ENCODE assay signal across 26 mouse cellular contexts in genomic region chr2:35783368-35783767, GRCm38 (mm10).
DNase-seq lines count a peak whose midpoint lies in the region; ATAC-seq lines count a peak whose summit lies in the region.
"Had no signal": no experiment of that assay in that cellular context is flagged by ENCODE, and none has a peak within 500 bp of the region (broad histone marks: within the 10 kb centered on the region; RNA-seq: fewer than 3 reads in every experiment).

No protein-coding gene starts in this region.

- no peak overlapping the region for H3K4me3 ChIP-seq in forebrain, embryonic 10.5 days
- H3K4me3 ChIP-seq in forebrain, embryonic 16.5 days (replicated peaks; ENCODE audit: low read length), result no peak overlapping the region
- H3K4me3 ChIP-seq in midbrain, embryonic 10.5 days, result no peak overlapping the region
- H3K4me3 ChIP-seq in midbrain, embryonic 11.5 days (ENCODE audit: low read depth, low read length), result no peak overlapping the region
- H3K4me3 ChIP-seq in intestine, embryonic 15.5 days (replicated peaks), result no peak overlapping the region
- H3K4me3 ChIP-seq in stomach, embryonic 15.5 days (replicated peaks), result no peak overlapping the region
- H3K4me3 ChIP-seq: embryonic facial prominence, embryonic 15.5 days; heart, embryonic 12.5 days; hindbrain, embryonic 12.5 days; layer of hippocampus, adult 2 months; limb, embryonic 12.5 days; liver, embryonic 13.5 days; lung, embryonic 15.5 days; myocyte; neural tube, embryonic 13.5 days had no signal

- ATAC-seq in forebrain, embryonic 16.5 days, result no peak
- no peak for ATAC-seq in midbrain, embryonic 11.5 days (ENCODE audit: low FRiP score)
- ATAC-seq in intestine, embryonic 15.5 days, result peak; percentile 68
- peak; percentile 18; the same call in 1 of the 2 replicates for ATAC-seq in stomach, embryonic 15.5 days (ENCODE audit: insufficient read depth, low FRiP score, low read depth)

- no peaks in the 10 kb centered on the region for H3K27me3 ChIP-seq in forebrain, embryonic 10.5 days (ENCODE audit: poor library complexity, severe bottlenecking)
- H3K27me3 ChIP-seq in forebrain, embryonic 16.5 days (replicated peaks; ENCODE audit: control insufficient read depth, insufficient read depth, low read length), result no peaks in the 10 kb centered on the region
- H3K27me3 ChIP-seq in midbrain, embryonic 10.5 days (ENCODE audit: low read depth, poor library complexity, severe bottlenecking), result no peaks in the 10 kb centered on the region
- H3K27me3 ChIP-seq in midbrain, embryonic 11.5 days (ENCODE audit: control insufficient read depth, insufficient read depth, low read length), result no peaks in the 10 kb centered on the region
- no peaks in the 10 kb centered on the region for H3K27me3 ChIP-seq in intestine, embryonic 15.5 days (replicated peaks)
- no peaks in the 10 kb centered on the region for H3K27me3 ChIP-seq in stomach, embryonic 15.5 days (replicated peaks)
- H3K27me3 ChIP-seq: embryonic facial prominence, embryonic 15.5 days; heart, embryonic 12.5 days; hindbrain, embryonic 12.5 days; liver, embryonic 13.5 days; lung, embryonic 15.5 days; neural tube, embryonic 13.5 days had no signal

- H3K9me3 ChIP-seq in forebrain, embryonic 10.5 days, result no peaks in the 10 kb centered on the region
- no peaks in the 10 kb centered on the region for H3K9me3 ChIP-seq in forebrain, embryonic 16.5 days (ENCODE audit: control insufficient read depth, low read length)
- H3K9me3 ChIP-seq in midbrain, embryonic 10.5 days (replicated peaks), result no peaks in the 10 kb centered on the region
- H3K9me3 ChIP-seq in midbrain, embryonic 11.5 days (ENCODE audit: control insufficient read depth, low read length), result no peaks in the 10 kb centered on the region
- H3K9me3 ChIP-seq in intestine, embryonic 15.5 days, result no peaks in the 10 kb centered on the region
- no peaks in the 10 kb centered on the region for H3K9me3 ChIP-seq in stomach, embryonic 15.5 days
- H3K9me3 ChIP-seq: embryonic facial prominence, embryonic 15.5 days; heart, embryonic 12.5 days; hindbrain, embryonic 12.5 days; limb, embryonic 12.5 days; liver, embryonic 13.5 days; lung, embryonic 15.5 days; neural tube, embryonic 13.5 days had no signal

- H3K4me1 ChIP-seq in forebrain, embryonic 10.5 days, result peaks cover 29% of the 10 kb centered on the region
- H3K4me1 ChIP-seq in forebrain, embryonic 16.5 days (replicated peaks; ENCODE audit: control insufficient read depth, insufficient read depth, low read length), result peaks cover 7% of the 10 kb centered on the region
- H3K4me1 ChIP-seq in midbrain, embryonic 10.5 days, result peaks cover 28% of the 10 kb centered on the region
- no peaks in the 10 kb centered on the region for H3K4me1 ChIP-seq in midbrain, embryonic 11.5 days (ENCODE audit: control insufficient read depth, insufficient read depth, low read length)
- 0 out of 2 replicates have a peak, but pooled peaks cover 4% of the 10 kb centered on the region for H3K4me1 ChIP-seq in intestine, embryonic 15.5 days (replicated peaks)
- 0 out of 2 replicates have a peak, but pooled peaks cover 6% of the 10 kb centered on the region for H3K4me1 ChIP-seq in stomach, embryonic 15.5 days
- H3K4me1 ChIP-seq: embryonic facial prominence, embryonic 15.5 days; limb, embryonic 12.5 days; liver, embryonic 13.5 days had no signal

- no peak overlapping the region for H3K4me2 ChIP-seq in forebrain, embryonic 16.5 days (ENCODE audit: low read length)
- H3K4me2 ChIP-seq in midbrain, embryonic 11.5 days, result no peak overlapping the region
- no peak overlapping the region for H3K4me2 ChIP-seq in intestine, embryonic 15.5 days (replicated peaks)
- no peak overlapping the region for H3K4me2 ChIP-seq in stomach, embryonic 15.5 days
- H3K4me2 ChIP-seq: embryonic facial prominence, embryonic 15.5 days; heart, embryonic 12.5 days; hindbrain, embryonic 12.5 days; limb, embryonic 12.5 days; liver, embryonic 13.5 days; lung, embryonic 15.5 days; neural tube, embryonic 13.5 days had no signal

- no peak for DNase-seq in forebrain, embryonic 10.5 days (ENCODE audit: extremely low spot score, low spot score)
- DNase-seq in midbrain, embryonic 10.5 days (ENCODE audit: low spot score), result no peak
- no peak for DNase-seq in midbrain, embryonic 11.5 days (ENCODE audit: low spot score, missing footprints)
- DNase-seq in frontal cortex, adult 2 months (ENCODE audit: extremely low spot score in 1 of 2, low spot score in 1 of 2), result no peak
- no peak for DNase-seq in spleen, postnatal 14 days (ENCODE audit: low spot score in 2 of 2)
- DNase-seq: adrenal gland, postnatal 14 days; cerebellum, adult 9-10 months; gastrocnemius, postnatal 25 days; heart, adult 18-20 months; heart, postnatal 10 days; kidney, postnatal 25 days; liver, embryonic 13.5 days; lung, postnatal 4 days; right cerebral cortex, adult 18-20 months; thymus, postnatal 14 days had no signal

- H3K9ac ChIP-seq in forebrain, embryonic 16.5 days (replicated peaks; ENCODE audit: low read depth, low read length), result no peak overlapping the region
- H3K9ac ChIP-seq in midbrain, embryonic 11.5 days (ENCODE audit: low read length), result no peak overlapping the region
- H3K9ac ChIP-seq in intestine, embryonic 15.5 days, result no peak overlapping the region
- H3K9ac ChIP-seq in stomach, embryonic 15.5 days, result no peak overlapping the region
- H3K9ac ChIP-seq: embryonic facial prominence, embryonic 15.5 days; heart, embryonic 12.5 days; hindbrain, embryonic 12.5 days; limb, embryonic 12.5 days; liver, embryonic 13.5 days; lung, embryonic 15.5 days; neural tube, embryonic 13.5 days had no signal

- WGBS in forebrain, embryonic 10.5 days, result 72% methylated on average over 10 of the region's 10 CpGs
- WGBS in forebrain, embryonic 16.5 days, result 41% methylated on average over 10 of the region's 10 CpGs
- 77% methylated on average over 10 of the region's 10 CpGs for WGBS in midbrain, embryonic 10.5 days
- WGBS in midbrain, embryonic 11.5 days, result 75% methylated on average over 10 of the region's 10 CpGs
- 52% methylated on average over 10 of the region's 10 CpGs for WGBS in intestine, embryonic 15.5 days
- 60% methylated on average over 10 of the region's 10 CpGs for WGBS in stomach, embryonic 15.5 days

- H3K36me3 ChIP-seq in forebrain, embryonic 10.5 days (replicated peaks), result no peaks in the 10 kb centered on the region
- no peaks in the 10 kb centered on the region for H3K36me3 ChIP-seq in forebrain, embryonic 16.5 days (ENCODE audit: control insufficient read depth, insufficient read depth)
- no peaks in the 10 kb centered on the region for H3K36me3 ChIP-seq in midbrain, embryonic 10.5 days
- no peaks in the 10 kb centered on the region for H3K36me3 ChIP-seq in midbrain, embryonic 11.5 days (ENCODE audit: control insufficient read depth, insufficient read depth, low read length)
- no peaks in the 10 kb centered on the region for H3K36me3 ChIP-seq in intestine, embryonic 15.5 days
- H3K36me3 ChIP-seq in stomach, embryonic 15.5 days, result no peaks in the 10 kb centered on the region
- H3K36me3 ChIP-seq: embryonic facial prominence, embryonic 15.5 days; heart, embryonic 12.5 days; hindbrain, embryonic 12.5 days; limb, embryonic 12.5 days; liver, embryonic 13.5 days; lung, embryonic 15.5 days; neural tube, embryonic 13.5 days had no signal

- H3K27ac ChIP-seq in forebrain, embryonic 10.5 days, result peak overlapping the region; percentile 8
- H3K27ac ChIP-seq in forebrain, embryonic 16.5 days (ENCODE audit: low read length), result no peak overlapping the region
- peak overlapping the region; percentile 43; the same call in 1 of the 2 replicates for H3K27ac ChIP-seq in midbrain, embryonic 10.5 days (replicated peaks)
- H3K27ac ChIP-seq in midbrain, embryonic 11.5 days (ENCODE audit: low read depth, low read length), result no peak overlapping the region
- no peak overlapping the region for H3K27ac ChIP-seq in intestine, embryonic 15.5 days
- H3K27ac ChIP-seq in stomach, embryonic 15.5 days, result no peak overlapping the region
- H3K27ac ChIP-seq: embryonic facial prominence, embryonic 15.5 days; hindbrain, embryonic 12.5 days; layer of hippocampus, adult 2 months; limb, embryonic 12.5 days; liver, embryonic 13.5 days; lung, embryonic 15.5 days; neural tube, embryonic 13.5 days had no signal

Comparison
In these comparisons a context has a peak if more than half of its experiments do, and no peak if none do; other contexts are left out.
1. H3K27ac ChIP-seq: peak in forebrain, embryonic 10.5 days (single experiment) and midbrain, embryonic 10.5 days (single experiment); none in forebrain, embryonic 16.5 days (single experiment), midbrain, embryonic 11.5 days (single experiment), intestine, embryonic 15.5 days (single experiment) and stomach, embryonic 15.5 days (single experiment).
2. ATAC-seq: peak in intestine, embryonic 15.5 days (single experiment) and stomach, embryonic 15.5 days (single experiment); none in forebrain, embryonic 16.5 days (single experiment) and midbrain, embryonic 11.5 days (single experiment).